Mouse (Mus musculus): ENCODE measurements around the gene Zfp385b.

Gene Zfp385b

GRCm38 (mm10) chr2:77819539-77819938 lies at the start of gene Zfp385b:
TSS of gene Zfp385b (minus strand) at chr2:77819639.
- DNase-seq, result no peak

- DNase-seq, result no peak
These were observed 44.5 kb upstream of the Zfp385b start for GRCm38 (mm10) chr2:77863934-77864333.

GRCm38 (mm10) chr2:77863522-77863921 lies 44.1 kb upstream of the Zfp385b start:
- no peak for DNase-seq

GRCm38 (mm10) chr2:77841464-77841863 lies 22.0 kb upstream of the Zfp385b start:
- DNase-seq, result no peak

- no peak for DNase-seq
These were observed 20.1 kb upstream of the Zfp385b start for GRCm38 (mm10) chr2:77839587-77839986.

GRCm38 (mm10) chr2:77838688-77839087 lies 19.2 kb upstream of the Zfp385b start:
- no peak for DNase-seq

GRCm38 (mm10) chr2:77835781-77836180 lies 16.3 kb upstream of the Zfp385b start:
- DNase-seq, result no peak

- DNase-seq, result no peak
These were observed 6.8 kb upstream of the Zfp385b start for GRCm38 (mm10) chr2:77826133-77826828.

GRCm38 (mm10) chr2:77823026-77823425 lies 3.6 kb upstream of the Zfp385b start:
- DNase-seq, result no peak

GRCm38 (mm10) chr2:77817357-77817894 lies 2.0 kb downstream of the Zfp385b start:
- no peak for DNase-seq

- DNase-seq, result no peak
These were observed 2.8 kb downstream of the Zfp385b start for GRCm38 (mm10) chr2:77816413-77817314.

GRCm38 (mm10) chr2:77815775-77816412 lies 3.5 kb downstream of the Zfp385b start:
- no peak for DNase-seq

GRCm38 (mm10) chr2:77814896-77815295 lies 4.5 kb downstream of the Zfp385b start:
- no peak for DNase-seq

- DNase-seq, result no peak
These were observed 6.4 kb downstream of the Zfp385b start for GRCm38 (mm10) chr2:77813029-77813428.

- no peak for DNase-seq
These were observed 8.7 kb downstream of the Zfp385b start for GRCm38 (mm10) chr2:77810748-77811147.

GRCm38 (mm10) chr2:77804781-77805180 lies 14.7 kb downstream of the Zfp385b start:
- DNase-seq, result no peak

GRCm38 (mm10) chr2:77802291-77802690 lies 17.1 kb downstream of the Zfp385b start:
- DNase-seq, result no peak

GRCm38 (mm10) chr2:77801430-77801829 lies 18.0 kb downstream of the Zfp385b start:
- no peak for DNase-seq

- DNase-seq, result no peak
These were observed 18.4 kb downstream of the Zfp385b start for GRCm38 (mm10) chr2:77801009-77801408.

GRCm38 (mm10) chr2:77797233-77797632 lies 22.2 kb downstream of the Zfp385b start:
- no peak for DNase-seq

- DNase-seq, result no peak
These were observed 23.4 kb downstream of the Zfp385b start for GRCm38 (mm10) chr2:77795859-77796552.

GRCm38 (mm10) chr2:77790846-77791245 lies 28.6 kb downstream of the Zfp385b start:
- no peak for DNase-seq

GRCm38 (mm10) chr2:77790295-77790694 lies 29.1 kb downstream of the Zfp385b start:
- no peak for DNase-seq

All from thymus, postnatal 14 days (tissue).